Mouse (Mus musculus): ENCODE measurements around the gene Smarcd3.

GRCm38 (mm10) chr5:24636987-24637386 is 12.8 kb upstream of the Smarcd3 start:
- TF ChIP-seq NRF1 (IDR thresholded peaks at IDR 0.05; ENCODE audit: low read depth, low read length) (no peak), SMC3 (IDR thresholded peaks at IDR 0.05; ENCODE audit: low read depth, low read length) (no peak), CTCF (conservative IDR thresholded peaks at IDR 0.05 in 1 of 2, IDR thresholded peaks at IDR 0.05 in 1 of 2; ENCODE audit: low read depth in 2 of 2, low read length in 2 of 2) (0 out of 4 replicates have a peak, but pooled peaks of 1 of the 2 experiments have one; percentile 20), E2F4 (IDR thresholded peaks at IDR 0.05; ENCODE audit: insufficient replicate concordance, low read depth, low read length) (no peak), USF2 (conservative IDR thresholded peaks at IDR 0.05; ENCODE audit: low read depth, low read length) (no peak)
